Mouse (Mus musculus) small intestine, adult 2 months (tissue): ENCODE results near the gene Rufy1. TPM values are rescaled to one million over a fixed set of nuclear protein-coding genes. Genes with fewer than 3 reads are reported as not detected.
"Not testable (repeated sequence)": the region's sequence is repeated elsewhere in the genome, so short reads cannot be mapped to it uniquely, and the experiment has no call there.

ENCODE experiments used
- H3K27ac ChIP-seq: fragments of 200-500 bp; 2 replicates; pipeline ENCODE4 v1.5.1; 2012; ENCODE audit warnings: low read depth, low read length, control low read depth, inconsistent platforms; ENCODE audit not compliant: insufficient read depth
- H3K27me3 ChIP-seq: fragments of 200-500 bp; 2 replicates; pipeline ENCODE4 v1.6.1; 2012; ENCODE audit warnings: mild to moderate bottlenecking, moderate library complexity, low read length, inconsistent platforms; ENCODE audit not compliant: control insufficient read depth, insufficient read depth
- H3K36me3 ChIP-seq: fragments of 200-500 bp; 2 replicates; pipeline ENCODE4 v1.6.1; 2012; ENCODE audit warnings: mild to moderate bottlenecking, low read length, control low read depth, inconsistent platforms; ENCODE audit not compliant: control insufficient read depth, insufficient read depth
- H3K4me1 ChIP-seq: fragments of 200-500 bp; 2 replicates; pipeline ENCODE4 v1.6.1; 2012; ENCODE audit warnings: low read length, inconsistent platforms, mixed read lengths; ENCODE audit not compliant: control insufficient read depth, insufficient read depth, insufficient read length
- H3K4me3 ChIP-seq: fragments of 200-500 bp; 2 replicates; pipeline ENCODE4 v1.5.1; 2012; ENCODE audit warnings: low read depth, mild to moderate bottlenecking, control low read depth, inconsistent platforms, low read length, moderate library complexity
- CTCF ChIP-seq: fragments of 200-500 bp; IDR thresholded peaks from 2 replicates; pipeline ENCODE4 v1.5.1; 2012; ENCODE audit warnings: low read depth, mild to moderate bottlenecking, control low read depth, inconsistent platforms, low read length, moderate library complexity, mixed read lengths; ENCODE audit not compliant: insufficient replicate concordance, insufficient read length; ENCODE audit errors: extremely low read depth
- POLR2A ChIP-seq: fragments of 200-500 bp; IDR thresholded peaks from 2 replicates; pipeline ENCODE4 v1.6.1; 2012; ENCODE audit warnings: low read depth, mild to moderate bottlenecking, control low read depth, inconsistent platforms, low read length, moderate library complexity
- WGBS: fragments of 180-500 bp; shearing (Covaris S2); methylation state at CpG from one replicate; pipeline ENCODE4 v1.1.7; 2018; 5-methylcytosine and 5-hydroxymethylcytosine counted together
- polyA plus RNA-seq: library from polyadenylated mRNA; depleted of rRNA; stranded (reverse); fragments of >200 nt; gene quantifications from 2 replicates; pipeline ENCODE4 v1.2.3, GENCODE M21; 2012

The Rufy1 gene
- polyA plus RNA-seq, 1 experiment: 15.8 TPM

DNA sequence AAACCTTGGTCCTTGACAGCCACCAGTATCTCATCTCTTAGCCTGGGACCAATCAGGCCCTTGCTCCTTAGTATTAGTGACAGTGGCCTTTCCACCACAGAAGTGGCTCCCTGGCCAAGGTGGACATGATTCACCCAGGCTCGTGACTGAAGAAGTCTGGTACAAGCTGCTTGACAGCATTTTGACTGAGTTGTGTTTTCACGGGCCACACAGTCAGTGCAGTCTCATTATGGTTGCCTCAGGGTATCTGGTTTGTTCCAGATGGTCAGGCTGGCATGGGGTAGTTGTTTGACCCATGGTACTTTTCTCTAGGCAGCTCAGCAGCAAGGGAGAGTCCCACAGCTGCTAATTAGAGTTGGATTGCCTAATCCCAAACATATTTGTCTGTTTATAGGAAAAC, 28.3 kb upstream of the Rufy1 start:
- no peaks in the 10 kb centered on the region for H3K36me3 ChIP-seq

GRCm38 (mm10) chr11:50457111-50457911, 26.4 kb upstream of the Rufy1 start:
- Histone ChIP-seq H3K4me3 (no peak overlapping the region), H3K4me1 (no peaks in the 10 kb centered on the region), H3K36me3 (no peaks in the 10 kb centered on the region), H3K27me3 (peaks cover 5% of the 10 kb centered on the region; the same call in 1 of the 2 replicates), H3K27ac (no peak overlapping the region)
- TF ChIP-seq POLR2A: no peak
- TF ChIP-seq CTCF: no peak
- WGBS: 11% methylated on average over 26 of the region's 26 CpGs

More for the DNA sequence above, 28.3 kb upstream of the Rufy1 start:
- TF ChIP-seq CTCF (no peak), POLR2A (no peak)
- H3K4me3 ChIP-seq: no peak overlapping the region
- WGBS: 71% methylated on average over 2 of the region's 2 CpGs
- peaks cover 5% of the 10 kb centered on the region; the same call in 1 of the 2 replicates for H3K27me3 ChIP-seq
- H3K4me1 ChIP-seq: no peaks in the 10 kb centered on the region
- H3K27ac ChIP-seq: no peak overlapping the region

GRCm38 (mm10) chr11:50456455-50456854, 25.5 kb upstream of the Rufy1 start:
- H3K4me3 ChIP-seq: no peak overlapping the region
- H3K27me3 ChIP-seq: peaks cover 5% of the 10 kb centered on the region; the same call in 1 of the 2 replicates
- no peak overlapping the region for H3K27ac ChIP-seq
- 59% methylated on average over 7 of the region's 7 CpGs for WGBS
- no peaks in the 10 kb centered on the region for H3K4me1 ChIP-seq
- H3K36me3 ChIP-seq: no peaks in the 10 kb centered on the region
- TF ChIP-seq POLR2A: no peak
- TF ChIP-seq CTCF: no peak

DNA sequence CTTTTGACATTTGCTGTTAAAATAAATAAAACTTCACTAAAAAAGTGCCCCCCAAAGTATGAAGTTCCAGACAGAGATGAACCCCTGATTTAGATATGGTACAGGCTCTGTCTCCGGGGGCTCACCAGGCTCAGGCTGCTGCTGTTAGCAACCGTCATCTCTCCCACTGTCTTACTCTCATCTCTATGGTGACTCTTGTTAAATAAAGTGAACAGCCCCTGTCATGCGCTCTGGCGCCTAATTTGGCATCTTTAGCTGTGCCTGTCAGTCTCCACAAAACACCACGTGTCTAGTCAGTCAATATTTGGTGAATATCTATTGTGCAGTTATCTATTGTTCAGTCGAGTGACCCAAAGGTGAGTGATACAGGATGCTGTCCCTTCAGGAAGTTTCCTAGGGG, 24.0 kb upstream of the Rufy1 start:
- peaks cover 5% of the 10 kb centered on the region for H3K27me3 ChIP-seq
- WGBS: 55% methylated on average over 6 of the region's 6 CpGs

GRCm38 (mm10) chr11:50450236-50450635, 19.3 kb upstream of the Rufy1 start:
- TF ChIP-seq CTCF: no peak
- no peak for TF ChIP-seq POLR2A

More for the DNA sequence above, 24.0 kb upstream of the Rufy1 start:
- H3K36me3 ChIP-seq: no peaks in the 10 kb centered on the region
- no peak overlapping the region for H3K4me3 ChIP-seq
- no peak overlapping the region for H3K27ac ChIP-seq
- no peaks in the 10 kb centered on the region for H3K4me1 ChIP-seq
- TF ChIP-seq CTCF (no peak), POLR2A (no peak)

DNA sequence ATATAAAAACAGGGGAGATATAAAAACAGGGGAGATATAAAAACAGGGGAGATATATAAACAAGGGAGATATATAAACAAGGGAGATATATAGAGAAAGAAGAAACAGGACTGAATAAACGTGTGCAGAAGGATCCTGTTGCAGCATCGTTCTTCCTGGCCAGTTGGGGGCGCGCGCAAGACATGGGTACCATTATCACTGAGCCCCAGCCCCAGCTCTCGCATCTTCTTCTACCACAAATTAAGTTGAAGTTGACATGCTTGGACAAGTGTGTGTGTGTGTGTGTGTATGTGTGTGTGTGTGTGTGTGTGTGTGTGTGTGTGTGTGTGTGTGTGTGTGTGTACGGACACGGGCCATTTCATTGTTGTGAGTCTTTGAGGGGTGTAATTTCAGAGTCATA, 17.2 kb upstream of the Rufy1 start:
- not testable (repeated sequence) for H3K36me3 ChIP-seq, H3K4me1 ChIP-seq, H3K4me3 ChIP-seq, H3K27me3 ChIP-seq, H3K27ac ChIP-seq
- WGBS: 49% methylated on average over 8 of the region's 8 CpGs

More at GRCm38 (mm10) chr11:50450236-50450635, 19.3 kb upstream of the Rufy1 start:
- H3K36me3 ChIP-seq: no peaks in the 10 kb centered on the region
- H3K4me1 ChIP-seq: no peaks in the 10 kb centered on the region
- no peak overlapping the region for H3K4me3 ChIP-seq
- no peaks in the 10 kb centered on the region; the same call in 1 of the 2 replicates for H3K27me3 ChIP-seq
- no peak overlapping the region for H3K27ac ChIP-seq
- WGBS: 56% methylated on average over 9 of the region's 9 CpGs

DNA sequence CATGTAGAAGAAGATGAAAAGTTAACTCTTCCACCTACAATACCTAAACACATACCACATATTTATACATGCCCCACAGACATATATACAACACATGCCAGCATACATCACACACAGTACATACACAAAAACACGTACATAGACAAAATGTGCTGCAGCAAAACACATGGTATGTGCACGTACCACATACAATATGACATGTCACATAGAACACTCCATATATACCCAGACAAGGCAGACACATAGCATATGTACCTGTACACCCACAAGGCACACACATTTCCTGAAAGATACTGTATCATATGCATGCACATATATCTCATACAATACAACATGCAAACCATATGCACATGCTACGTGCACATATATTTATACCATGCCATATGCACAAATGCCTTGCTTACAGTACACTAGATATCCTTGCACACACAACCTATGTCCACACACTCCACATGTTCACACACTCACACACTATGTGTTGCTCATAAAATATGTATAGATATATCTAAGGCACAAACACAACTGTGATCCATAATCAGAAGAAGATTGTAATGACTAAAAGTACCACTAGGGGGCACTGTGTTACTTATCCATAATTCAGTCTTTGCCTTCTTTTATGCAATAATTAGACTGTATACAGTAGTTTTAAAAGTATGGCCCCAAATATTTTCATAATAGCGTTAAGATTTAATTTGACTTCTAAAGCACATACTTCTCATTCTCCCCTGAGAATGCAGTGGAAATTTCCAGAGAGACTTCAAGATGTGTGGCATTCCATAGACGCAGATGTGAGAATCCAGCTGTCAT, 12.5 kb upstream of the Rufy1 start:
- no peaks in the 10 kb centered on the region for H3K27me3 ChIP-seq
- H3K4me3 ChIP-seq: no peak overlapping the region
- 75% methylated on average over 5 of the region's 5 CpGs for WGBS
- H3K36me3 ChIP-seq: no peaks in the 10 kb centered on the region
- no peak overlapping the region for H3K27ac ChIP-seq
- no peaks in the 10 kb centered on the region for H3K4me1 ChIP-seq
- TF ChIP-seq CTCF (no peak), POLR2A (no peak)
